Mouse (Mus musculus) liver, embryonic 14.5 days (tissue): ENCODE measurements around the gene Nt5c. TPM values are rescaled to one million over a fixed set of nuclear protein-coding genes. Genes with fewer than 3 reads are reported as not detected.

ENCODE experiments used
- ATAC-seq: fragments of 200-750 bp; cut with Nextera tagmentation; 2 replicates; pipeline ENCODE4 v1.8.0; 2017; ENCODE audit warnings: moderate number of reproducible peaks, mild to moderate bottlenecking, moderate library complexity; ENCODE audit not compliant: insufficient read depth
- DNase-seq, 3 experiments: peaks; one replicate each; pipeline ENCODE4 v3.0.0-alpha.2; 2012 to 2013; ENCODE audit warnings: low read depth in 3 of 3, low spot score in 3 of 3
- H3K27ac ChIP-seq: fragments of 300-500 bp; sonication (generic); 2 replicates; pipeline ENCODE4 v1.5.1; 2014; ENCODE audit warnings: moderate library complexity, mild to moderate bottlenecking, control low read depth, inconsistent platforms
- H3K27me3 ChIP-seq: fragments of 300-500 bp; sonication (generic); 2 replicates; pipeline ENCODE4 v1.6.1; 2014; ENCODE audit warnings: mild to moderate bottlenecking, low read length, moderate library complexity; ENCODE audit not compliant: control insufficient read depth, insufficient read depth
- H3K36me3 ChIP-seq: fragments of 300-500 bp; sonication (generic); replicated peaks from 2 replicates; pipeline ENCODE4 v1.6.1; 2014; ENCODE audit warnings: low read depth; ENCODE audit not compliant: control insufficient read depth, insufficient read depth
- H3K4me1 ChIP-seq, 2 experiments: fragments of 200-500 bp in 1 of 2; fragments of 300-500 bp in 1 of 2; sonication (generic) in 1 of 2; replicated peaks; 2 replicates each; pipeline ENCODE4 v1.6.1; 2012 to 2014; ENCODE audit warnings: antibody characterized with exemption in 1 of 2, inconsistent platforms in 1 of 2, low read length in 1 of 2; ENCODE audit not compliant: control insufficient read depth in 2 of 2, insufficient read depth in 2 of 2
- H3K4me2 ChIP-seq: fragments of 300-500 bp; sonication (generic); 2 replicates; pipeline ENCODE4 v1.6.1; 2014; ENCODE audit warnings: low read depth, mild to moderate bottlenecking, control low read depth, moderate library complexity
- H3K4me3 ChIP-seq, 2 experiments: fragments of 200-500 bp in 1 of 2; fragments of 300-500 bp in 1 of 2; sonication (generic) in 1 of 2; 2 replicates each; pipeline ENCODE4 v1.5.1; 2012 to 2014; ENCODE audit warnings: low read depth in 2 of 2, low read length in 2 of 2, mild to moderate bottlenecking in 2 of 2, control low read depth in 1 of 2, inconsistent platforms in 1 of 2, moderate library complexity in 1 of 2; ENCODE audit not compliant: insufficient read depth in 1 of 2
- H3K9ac ChIP-seq: fragments of 300-500 bp; sonication (generic); replicated peaks from 2 replicates; pipeline ENCODE4 v1.6.1; 2014; ENCODE audit warnings: mild to moderate bottlenecking, control low read depth, moderate library complexity
- H3K9me3 ChIP-seq: fragments of 300-500 bp; sonication (generic); 2 replicates; pipeline ENCODE4 v1.6.1; 2016; ENCODE audit warnings: low read length, mixed read lengths; ENCODE audit not compliant: control insufficient read depth
- CTCF ChIP-seq: IDR thresholded peaks from 2 replicates; pipeline ENCODE4 v1.5.1; 2016; ENCODE audit warnings: antibody characterized with exemption, low read depth, control low read depth
- EP300 ChIP-seq: IDR thresholded peaks from 2 replicates; pipeline ENCODE4 v1.6.1; 2016; ENCODE audit warnings: antibody characterized with exemption, low read depth
- WGBS: fragments of 180-500 bp; shearing (Covaris S2); extraction: QIAGEN DNeasy Blood & Tissue Kit; methylation state at CpG from one replicate; pipeline ENCODE4 v1.1.7; 2014; ENCODE audit not compliant: insufficient replicate concordance; 5-methylcytosine and 5-hydroxymethylcytosine counted together
- polyA plus RNA-seq, 2 experiments: library from polyadenylated mRNA; depleted of rRNA in 1 of 2; stranded (reverse) in 1 of 2; unstranded in 1 of 2; fragments of >200 nt; fragmentation: Nextera tagmentation in 1 of 2; extraction: Ambion mirVana in 1 of 2; gene quantifications; 2 replicates each; pipeline versions ENCODE4 v1.2.1 to v1.2.3; 2012 to 2014

The Nt5c gene
- polyA plus RNA-seq, 2 experiments = 31.9 to 50.7 TPM

GRCm38 (mm10) chr11:115488551-115489104 lies 3.0 kb downstream of the Nt5c start:
- Histone ChIP-seq H3K36me3 (no peaks in the 10 kb centered on the region), H3K9me3 (no peaks in the 10 kb centered on the region), H3K4me3 (no peak overlapping the region), H3K27ac (no peak overlapping the region), H3K27me3 (no peaks in the 10 kb centered on the region), H3K4me2 (no peak overlapping the region), H3K4me1 (peaks cover 13 to 14% of the 10 kb centered on the region in 2 experiments), H3K9ac (no peak overlapping the region)
- DNase-seq (no peak), ATAC-seq (no peak)
- WGBS = 78% methylated on average over 19 of the region's 19 CpGs
- no peak for TF ChIP-seq EP300
- TF ChIP-seq CTCF = no peak

GRCm38 (mm10) chr11:115485155-115485554 lies 6.5 kb downstream of the Nt5c start:
- Histone ChIP-seq H3K4me1 (no peaks in the 10 kb centered on the region), H3K27ac (no peak overlapping the region), H3K9ac (no peak overlapping the region), H3K27me3 (no peaks in the 10 kb centered on the region), H3K4me2 (no peak overlapping the region), H3K9me3 (no peaks in the 10 kb centered on the region), H3K36me3 (no peaks in the 10 kb centered on the region), H3K4me3 (no peak overlapping the region)
- DNase-seq (no peak), ATAC-seq (no peak)
- no peak for TF ChIP-seq EP300
- TF ChIP-seq CTCF = no peak
- 75% methylated on average over 12 of the region's 12 CpGs for WGBS

GRCm38 (mm10) chr11:115483726-115484125 lies 7.9 kb downstream of the Nt5c start:
- peak; percentile 36; the same call in 1 of the 2 replicates for ATAC-seq
- WGBS = 18% methylated on average over 6 of the region's 6 CpGs
- no peak overlapping the region for H3K4me2 ChIP-seq
- H3K4me1 ChIP-seq = no peaks in the 10 kb centered on the region
- TF ChIP-seq EP300 (no peak), CTCF (peak; percentile 96)
- no peaks in the 10 kb centered on the region for H3K9me3 ChIP-seq
- no peak overlapping the region for H3K9ac ChIP-seq
- DNase-seq = peak; percentile 56 to 70 (median 69)
- no peaks in the 10 kb centered on the region for H3K27me3 ChIP-seq
- H3K4me3 ChIP-seq = no peak overlapping the region
- H3K36me3 ChIP-seq = no peaks in the 10 kb centered on the region
- H3K27ac ChIP-seq = no peak overlapping the region

GRCm38 (mm10) chr11:115483278-115483677 lies 8.4 kb downstream of the Nt5c start:
- no peak overlapping the region for H3K9ac ChIP-seq
- TF ChIP-seq CTCF (no peak), EP300 (no peak)
- 66% methylated on average over 11 of the region's 11 CpGs for WGBS

GRCm38 (mm10) chr11:115481553-115482259 lies 10.0 kb downstream of the Nt5c start:
- Histone ChIP-seq H3K4me2 (no peak overlapping the region), H3K4me3 (no peak overlapping the region), H3K9ac (no peak overlapping the region), H3K4me1 (no peaks in the 10 kb centered on the region; a peak in 2 of 4 replicates), H3K27me3 (no peaks in the 10 kb centered on the region), H3K36me3 (no peaks in the 10 kb centered on the region), H3K9me3 (no peaks in the 10 kb centered on the region), H3K27ac (no peak overlapping the region)
- no peak for TF ChIP-seq EP300
- no peak for TF ChIP-seq CTCF
- ATAC-seq (no peak), DNase-seq (no peak)
- 66% methylated on average over 6 of the region's 6 CpGs for WGBS

More at GRCm38 (mm10) chr11:115483278-115483677, 8.4 kb downstream of the Nt5c start:
- H3K4me1 ChIP-seq = no peaks in the 10 kb centered on the region
- no peaks in the 10 kb centered on the region for H3K36me3 ChIP-seq
- no peaks in the 10 kb centered on the region for H3K27me3 ChIP-seq
- no peak overlapping the region for H3K4me3 ChIP-seq
- H3K4me2 ChIP-seq = no peak overlapping the region
- no peak overlapping the region for H3K27ac ChIP-seq
- no peaks in the 10 kb centered on the region for H3K9me3 ChIP-seq
- ATAC-seq (no peak), DNase-seq (no peak)
